Mouse (Mus musculus) B cell, adult 2 months (primary cell): ENCODE results near the gene Ccdc27.

ENCODE experiments used
- DNase-seq, 2 experiments: peaks; one replicate each; pipeline ENCODE4 v3.0.0; 2022

Ccdc27 gene

DNA sequence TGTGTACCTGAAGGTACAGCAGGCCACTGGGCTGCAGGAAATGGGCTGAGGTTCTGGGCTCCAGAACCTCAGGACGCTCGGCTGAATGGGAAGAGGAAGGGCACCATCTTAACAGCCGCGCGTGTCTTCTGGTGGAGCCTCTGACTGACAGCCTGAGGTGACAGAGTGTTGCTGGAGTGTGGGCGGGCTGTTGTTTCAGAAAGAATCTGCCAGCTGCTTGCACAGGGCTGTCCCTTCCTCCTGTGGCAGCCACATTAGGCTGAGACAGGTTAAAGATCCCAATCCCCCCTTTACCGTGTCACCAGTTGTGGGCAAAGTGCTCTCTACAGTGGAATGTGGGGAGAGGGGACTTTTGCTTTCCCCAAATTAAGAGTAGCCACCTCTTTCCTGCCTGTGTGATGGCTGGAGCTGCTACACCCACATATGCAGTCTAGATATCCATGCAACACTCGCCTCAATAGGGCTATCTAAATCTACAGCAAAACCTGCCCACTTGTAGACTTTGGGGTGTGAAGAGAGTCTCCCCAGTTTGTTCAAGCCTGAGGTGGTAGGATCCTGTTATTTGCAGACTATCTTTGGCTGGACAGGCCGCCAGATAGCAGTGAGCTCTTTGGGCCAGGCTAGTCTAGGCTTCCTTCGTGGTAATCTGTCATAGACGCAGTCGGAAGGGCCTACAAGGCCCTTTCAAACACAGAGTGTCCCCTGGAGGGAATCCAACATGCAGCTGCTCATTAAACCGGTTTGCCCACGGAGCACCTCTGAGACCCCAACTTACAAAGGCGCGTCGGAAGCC lies 17.6 kb downstream of the Ccdc27 start:
- no peak for DNase-seq

GRCm38 (mm10) chr4:154023754-154024601 lies 18.5 kb downstream of the Ccdc27 start:
- no peak for DNase-seq

DNA sequence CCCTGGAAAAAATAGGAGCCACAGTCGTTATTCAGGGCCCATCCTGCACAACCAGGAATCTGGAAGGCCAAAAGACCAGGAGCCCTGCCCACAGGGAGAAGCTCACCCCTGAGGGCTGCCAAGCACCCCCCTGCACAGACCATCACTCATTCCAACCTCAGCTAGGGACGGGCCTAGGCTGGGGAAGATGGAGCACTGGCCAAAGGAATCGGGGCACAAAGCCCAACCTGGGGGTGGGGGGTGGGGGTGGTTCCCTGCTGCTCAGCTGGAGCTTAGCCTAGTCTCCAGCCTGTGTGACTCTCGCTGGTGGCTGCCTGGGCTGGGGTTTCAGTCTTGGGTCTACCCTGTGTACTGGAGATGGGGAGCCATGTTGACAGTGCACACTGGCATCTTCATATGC lies 19.6 kb downstream of the Ccdc27 start:
- no peak for DNase-seq

- no peak for DNase-seq
Observed at GRCm38 (mm10) chr4:154022407-154022806, 20.1 kb downstream of the Ccdc27 start.

DNA sequence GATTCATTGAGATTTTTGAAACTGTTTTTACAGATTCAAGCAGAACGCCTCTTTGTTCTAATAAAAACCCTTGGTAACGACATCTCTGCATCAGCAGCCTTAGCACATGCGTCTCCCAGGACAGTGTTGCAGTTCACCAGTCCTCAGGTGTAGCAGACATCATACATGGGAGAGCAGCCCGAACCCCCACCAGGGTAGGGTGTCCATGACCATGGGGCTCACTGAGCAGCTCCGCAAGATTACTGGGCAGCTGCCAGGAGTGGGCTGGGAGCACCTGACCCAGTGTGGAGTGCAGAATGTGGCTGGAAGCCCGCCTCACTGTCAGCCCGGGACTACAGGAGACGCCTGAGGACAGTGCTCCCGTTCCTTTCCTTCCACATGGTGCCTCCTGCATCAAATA lies 21.0 kb downstream of the Ccdc27 start:
- DNase-seq = no peak

- DNase-seq = peak; percentile 52 to 55
Observed at GRCm38 (mm10) chr4:154019571-154019970, 22.9 kb downstream of the Ccdc27 start.

GRCm38 (mm10) chr4:154015476-154015875 lies 27.0 kb downstream of the Ccdc27 start:
- no peak for DNase-seq

DNA sequence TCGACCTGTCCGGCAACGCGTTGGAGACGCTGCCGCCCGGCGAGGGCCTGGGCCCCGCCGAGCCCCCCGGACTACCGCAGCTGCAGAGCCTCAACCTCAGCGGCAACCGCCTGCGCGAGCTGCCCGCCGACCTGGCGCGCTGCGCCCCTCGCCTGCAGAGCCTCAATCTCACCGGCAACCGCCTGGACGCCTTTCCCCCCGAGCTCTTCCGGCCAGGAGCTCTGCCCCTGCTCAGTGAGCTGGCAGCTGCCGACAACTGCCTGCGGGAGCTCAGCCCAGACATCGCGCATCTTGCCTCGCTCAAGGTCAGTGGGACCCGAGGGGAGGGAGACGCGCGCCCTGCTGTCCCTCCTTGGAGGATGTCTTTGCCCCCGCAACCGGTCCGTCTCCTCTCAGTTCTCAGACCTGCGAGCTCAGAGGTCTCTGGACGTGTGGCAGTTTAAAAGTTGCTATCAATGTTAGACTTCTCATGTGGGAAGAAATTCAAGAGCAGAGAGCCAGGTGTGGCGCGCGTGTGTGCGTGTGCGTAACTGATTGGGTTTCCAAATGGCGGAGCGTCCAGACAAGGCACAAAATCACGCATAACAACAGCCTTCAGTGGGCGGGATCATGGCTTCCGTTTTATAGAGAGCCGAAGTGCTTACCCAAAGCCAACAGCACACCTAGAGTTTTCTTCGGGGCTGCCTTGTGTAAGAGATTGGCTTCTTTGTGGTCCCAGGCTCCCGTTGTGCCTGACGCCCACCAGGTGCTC lies 30.2 kb downstream of the Ccdc27 start:
- peak; percentile 20 to 24 for DNase-seq

- peak; percentile 66 to 75 for DNase-seq
Observed at GRCm38 (mm10) chr4:154011646-154012089, 30.8 kb downstream of the Ccdc27 start, which contains the start of gene Lrrc47. TSS of gene Lrrc47 (plus strand) at chr4:154011731.

- no peak for DNase-seq
Observed at GRCm38 (mm10) chr4:154010907-154011645, 31.4 kb downstream of the Ccdc27 start.

DNA sequence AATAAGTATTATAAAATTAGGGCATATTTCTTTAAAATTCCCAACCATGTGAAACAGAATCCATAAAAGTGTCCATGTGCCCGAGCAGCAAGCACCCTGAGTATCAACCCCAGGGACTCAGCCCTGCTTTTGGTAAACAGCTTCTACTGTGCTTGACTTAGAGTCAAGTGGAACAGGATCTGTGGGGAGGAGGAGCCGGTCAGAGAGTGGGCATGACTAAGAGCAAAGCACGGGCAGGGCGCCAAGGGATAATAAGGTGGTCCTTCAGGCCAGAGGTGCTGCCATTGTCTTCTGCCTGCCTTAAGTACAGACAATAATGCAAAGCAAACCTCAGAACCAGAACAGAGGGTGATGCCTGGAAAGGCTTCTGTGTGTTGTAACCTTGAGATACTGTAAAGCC lies 34.7 kb downstream of the Ccdc27 start:
- DNase-seq = no peak

DNA sequence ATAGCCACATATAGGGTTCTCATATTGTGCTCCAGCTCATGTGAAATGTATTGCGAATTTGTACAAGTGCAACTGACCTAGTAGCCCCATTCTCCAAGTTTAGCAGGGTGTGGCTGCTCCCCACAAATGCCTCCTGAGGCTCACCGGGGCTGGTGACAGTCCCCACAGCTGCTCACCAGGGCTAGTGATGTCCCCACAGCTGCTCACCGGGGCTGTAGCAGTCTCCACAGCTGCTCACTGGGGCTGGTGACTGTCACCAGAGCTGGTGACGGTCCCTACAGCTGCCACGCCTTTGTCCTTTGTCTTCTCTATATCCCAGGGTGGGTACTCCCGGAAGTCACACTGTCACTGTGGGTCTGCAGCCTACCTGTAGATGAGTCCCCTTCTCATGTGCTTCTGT lies 36.2 kb downstream of the Ccdc27 start:
- no peak for DNase-seq

DNA sequence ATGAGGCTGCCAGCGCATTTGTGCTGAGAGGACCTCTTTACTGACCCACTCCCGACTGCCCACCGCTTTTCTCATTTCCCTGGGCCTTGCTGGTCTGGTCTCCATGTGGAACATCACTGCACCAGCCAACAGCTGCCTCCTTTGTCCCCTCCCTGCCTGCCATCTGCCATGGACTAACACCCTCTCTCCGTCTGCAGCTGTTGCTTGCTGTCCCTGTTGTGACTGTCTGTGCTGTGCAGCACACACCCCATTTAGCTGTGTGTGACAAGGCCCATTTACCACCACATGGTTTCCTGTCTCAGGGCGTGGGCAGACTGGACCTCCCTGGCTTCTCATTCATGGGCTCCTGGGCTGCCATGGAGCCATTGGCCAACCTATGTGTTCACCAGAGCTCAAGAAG lies 37.0 kb downstream of the Ccdc27 start:
- no peak for DNase-seq

DNA sequence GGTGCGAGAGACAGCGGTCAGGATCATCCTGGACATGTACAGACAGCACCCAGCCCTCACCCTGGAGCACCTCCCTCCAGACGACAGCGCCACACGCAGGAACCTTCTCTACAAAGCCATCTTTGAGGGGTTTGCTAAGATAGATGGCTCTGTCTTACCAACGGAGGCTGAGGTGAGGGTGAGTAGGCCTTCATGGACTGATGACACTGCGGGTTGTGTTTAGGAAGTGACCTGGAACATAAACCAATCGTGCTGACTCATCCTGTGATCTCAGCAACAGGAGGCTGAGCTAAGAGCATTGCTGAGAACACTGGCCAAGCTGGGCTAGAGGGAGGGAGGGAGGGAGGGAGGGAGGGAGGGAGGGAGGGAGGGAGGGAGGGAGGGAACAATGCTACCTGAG lies 49.0 kb downstream of the Ccdc27 start:
- DNase-seq = no peak

- no peak for DNase-seq
Observed at GRCm38 (mm10) chr4:153992715-153993114, 49.8 kb downstream of the Ccdc27 start.

- DNase-seq = no peak
Observed at GRCm38 (mm10) chr4:153980470-153980869, 62.0 kb downstream of the Ccdc27 start.

- peak; percentile 38 to 46 for DNase-seq
Observed at GRCm38 (mm10) chr4:153979243-153979642, 63.2 kb downstream of the Ccdc27 start.
